Mouse (Mus musculus) heart, adult 9 months (tissue): ENCODE measurements around the gene Olfr1006.
"Not testable (repeated sequence)": the region's sequence is repeated elsewhere in the genome, so short reads cannot be mapped to it uniquely, and the experiment has no call there.

Experiments used
- DNase-seq, 2 experiments: peaks; one replicate each; pipeline ENCODE4 v3.0.0; 2022; ENCODE audit warnings: low spot score in 2 of 2

The Olfr1006 gene

DNA sequence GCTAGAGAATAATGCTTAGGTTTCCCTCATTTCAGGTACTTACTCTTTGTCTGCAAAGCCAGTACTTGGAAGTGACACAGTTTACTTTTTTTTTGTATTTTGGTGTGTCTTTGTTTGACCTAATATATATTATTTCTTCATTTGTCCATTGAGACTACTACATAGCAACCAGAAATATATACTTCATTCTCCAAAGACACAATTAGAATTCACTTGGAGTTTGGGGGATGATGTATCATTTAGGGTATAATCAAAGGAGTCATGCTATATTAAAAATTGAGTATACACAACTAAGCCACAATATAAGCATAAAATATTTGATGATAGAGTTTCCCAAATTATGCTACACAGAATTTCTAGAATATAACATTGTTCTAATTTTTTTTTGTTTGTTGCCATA lies at the start of gene Olfr1006:
Gene Olfr1006, minus strand, starts transcription at position 101 of the 400 bp plus-strand sequence.
- DNase-seq = no peak

DNA sequence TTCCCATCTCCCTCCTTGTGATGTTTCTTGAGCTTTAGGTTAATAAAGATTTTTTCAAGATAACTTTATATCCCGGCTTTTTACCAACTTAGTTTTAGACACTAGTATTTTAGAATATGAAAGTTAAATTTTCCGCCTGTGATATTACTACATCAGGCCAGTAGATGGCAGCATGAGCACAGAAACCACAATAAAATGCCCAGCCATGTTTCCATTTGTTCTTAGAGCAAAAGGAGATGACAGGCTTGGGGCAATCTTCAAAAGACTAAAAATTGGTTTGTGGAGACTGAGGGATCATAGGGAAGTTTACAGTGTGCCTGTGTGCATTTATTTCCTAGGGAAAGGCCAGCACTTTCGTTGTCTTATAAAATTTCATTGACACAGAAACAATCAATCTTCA lies 47.2 kb upstream of the Olfr1006 start:
- no peak for DNase-seq

DNA sequence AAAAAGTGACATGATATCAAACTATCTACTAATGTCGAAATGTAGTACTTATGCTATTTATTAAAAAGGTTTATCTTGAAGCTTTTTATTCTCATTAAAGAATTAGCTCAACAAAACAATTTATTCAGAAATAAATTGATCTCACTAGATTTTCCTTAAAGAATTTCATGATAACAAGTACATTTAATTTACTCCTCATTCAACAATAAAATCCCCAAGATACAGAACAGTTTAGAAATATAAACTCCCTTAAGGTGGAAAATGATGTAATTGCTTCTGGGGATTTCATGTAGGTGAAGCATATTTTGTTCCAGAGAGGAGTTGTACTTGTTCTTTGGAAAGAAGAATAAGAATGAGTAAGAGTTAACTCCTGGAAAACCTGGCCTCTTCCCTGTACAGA lies 36.6 kb upstream of the Olfr1006 start, which contains the start of gene Olfr1009:
Gene Olfr1009, plus strand, starts transcription at position 301 of the 400 bp plus-strand sequence.
- DNase-seq = no peak

DNA sequence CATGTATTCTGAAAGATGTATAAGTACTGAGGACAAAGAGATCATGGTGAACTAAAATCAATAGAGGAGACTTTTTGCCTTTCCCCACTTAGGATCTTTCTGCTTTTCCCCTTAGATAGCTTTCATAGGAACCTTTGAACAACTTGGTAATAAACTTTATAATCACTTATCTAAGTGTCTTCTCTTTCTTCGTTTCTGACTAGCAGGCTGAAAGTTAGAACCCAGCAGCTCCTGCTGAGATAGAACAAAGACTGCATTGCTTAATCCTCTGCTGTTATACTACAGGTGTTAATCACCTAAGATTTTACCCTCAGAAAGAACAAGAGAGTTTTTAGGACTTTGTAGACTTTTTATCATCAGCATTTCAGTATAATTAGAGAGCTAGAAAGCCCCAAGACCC lies 32.6 kb upstream of the Olfr1006 start:
- no peak for DNase-seq

DNA sequence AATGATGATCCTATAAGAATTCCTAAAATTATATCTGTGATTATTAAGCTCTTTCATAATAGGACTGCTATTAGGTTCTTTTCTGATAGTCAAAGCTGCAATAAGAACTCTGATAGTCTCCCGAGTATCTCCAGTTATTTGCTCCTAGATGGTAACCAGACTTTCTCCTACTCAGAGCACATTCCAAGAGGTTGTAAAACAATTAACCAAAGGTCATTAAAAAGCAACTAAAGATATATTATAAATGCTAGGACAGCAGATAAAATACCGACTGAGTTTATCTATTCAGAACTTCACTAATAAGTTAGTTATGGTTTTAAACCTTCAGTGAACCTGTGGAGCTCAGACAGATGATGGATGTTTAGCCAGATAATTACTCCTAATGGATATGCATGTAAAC lies 32.1 kb upstream of the Olfr1006 start:
- not testable (repeated sequence) for DNase-seq

DNA sequence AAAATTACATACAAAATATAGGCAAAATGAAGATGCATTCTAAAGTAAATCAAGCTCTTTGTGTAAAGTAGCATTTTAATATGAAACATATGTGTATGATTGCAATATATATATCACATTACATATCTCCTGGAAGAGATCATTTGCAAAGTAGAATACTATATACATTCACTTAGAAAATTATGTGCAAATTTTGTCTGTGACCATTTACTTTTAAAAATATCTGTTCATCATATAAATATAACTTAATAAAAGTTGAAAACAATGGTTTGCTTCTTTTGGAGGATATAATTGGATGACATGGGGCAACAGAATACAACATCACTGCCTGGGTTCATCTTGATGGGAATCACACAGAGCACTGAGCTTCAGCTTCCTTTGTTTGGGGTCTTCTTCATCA lies 10.6 kb upstream of the Olfr1006 start, which contains the start of gene Olfr1008:
Gene Olfr1008, plus strand, starts transcription at position 301 of the 400 bp plus-strand sequence.
- DNase-seq = no peak

DNA sequence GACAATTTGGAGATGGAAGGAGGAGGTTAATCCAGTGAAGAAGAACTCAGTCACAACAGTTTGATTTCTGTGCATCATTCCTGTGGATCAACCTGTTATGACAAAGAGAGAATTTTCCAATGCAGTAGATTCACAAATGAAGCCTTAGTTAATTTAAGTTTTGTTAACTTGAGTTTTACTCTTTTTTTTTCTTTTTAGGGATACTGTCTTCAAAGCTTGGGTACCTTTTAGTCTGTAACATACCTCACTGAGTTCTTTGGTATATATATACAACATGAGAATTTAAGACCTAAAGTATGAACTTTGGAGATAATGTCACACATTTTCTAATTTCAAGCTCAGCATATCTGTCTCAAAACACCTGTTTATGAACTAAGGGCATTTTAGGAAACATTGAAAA lies 14.2 kb downstream of the Olfr1006 start, which contains the start of gene Olfr154:
Gene Olfr154, minus strand, starts transcription at position 101 of the 400 bp plus-strand sequence.
- DNase-seq = not testable (repeated sequence)

DNA sequence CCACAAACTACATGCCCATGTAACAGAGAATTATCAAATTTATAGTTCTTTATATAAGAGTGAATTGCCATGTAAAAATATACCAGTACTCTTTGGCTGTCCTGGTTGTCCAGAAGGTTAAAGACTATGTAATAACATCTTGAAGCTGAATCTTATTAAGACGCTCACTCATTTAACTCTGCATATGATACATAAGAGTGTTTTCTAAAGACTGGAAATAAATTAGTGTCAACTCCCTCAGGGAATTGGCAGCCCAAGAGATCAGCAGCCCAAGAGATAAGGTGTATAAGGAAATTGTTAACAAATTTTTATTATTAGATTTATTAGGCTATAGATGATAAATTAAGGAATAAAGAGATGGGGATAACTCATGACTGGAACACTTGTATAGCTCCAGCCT lies 28.0 kb downstream of the Olfr1006 start, which contains the start of gene Olfr1002:
Gene Olfr1002, minus strand, starts transcription at position 101 of the 400 bp plus-strand sequence.
- no peak for DNase-seq
